Mouse (Mus musculus) hindbrain, embryonic 11.5 days (tissue): ENCODE data around the gene Gmppa. TPM values are rescaled to one million over a fixed set of nuclear protein-coding genes. Genes with fewer than 3 reads are reported as not detected.
A peak's percentile ranks its signal among the peaks of the same experiment; 100 is the strongest.

Experiments used
- ATAC-seq: fragments of 200-750 bp; cut with Nextera tagmentation; 2 replicates; pipeline ENCODE4 v1.8.0; 2017; ENCODE audit warnings: mild to moderate bottlenecking, moderate TSS enrichment, moderate library complexity; ENCODE audit not compliant: low FRiP score
- DNase-seq: peaks from one replicate; pipeline ENCODE4 v3.0.0-alpha.2; 2015; ENCODE audit warnings: low spot score
- H3K27ac ChIP-seq: fragments of 300-500 bp; sonication (generic); 2 replicates; pipeline ENCODE4 v1.5.1; 2014; ENCODE audit warnings: mild to moderate bottlenecking, low read depth, low read length
- H3K27me3 ChIP-seq: fragments of 300-500 bp; sonication (generic); 2 replicates; pipeline ENCODE4 v1.6.1; 2014; ENCODE audit warnings: mild to moderate bottlenecking, low read length, moderate library complexity, mixed read lengths; ENCODE audit not compliant: control insufficient read depth, insufficient read depth
- H3K36me3 ChIP-seq: fragments of 300-500 bp; sonication (generic); 2 replicates; pipeline ENCODE4 v1.6.1; 2014; ENCODE audit warnings: mild to moderate bottlenecking, low read length, moderate library complexity, mixed read lengths; ENCODE audit not compliant: control insufficient read depth, insufficient read depth
- H3K4me1 ChIP-seq: fragments of 300-500 bp; sonication (generic); replicated peaks from 2 replicates; pipeline ENCODE4 v1.6.1; 2014; ENCODE audit warnings: low read length, mixed read lengths; ENCODE audit not compliant: control insufficient read depth, insufficient read depth
- H3K4me2 ChIP-seq: fragments of 300-500 bp; sonication (generic); replicated peaks from 2 replicates; pipeline ENCODE4 v1.6.1; 2014; ENCODE audit warnings: mild to moderate bottlenecking, low read depth, low read length
- H3K4me3 ChIP-seq: fragments of 300-500 bp; sonication (generic); 2 replicates; pipeline ENCODE4 v1.5.1; 2014; ENCODE audit warnings: low read depth, low read length
- H3K9ac ChIP-seq: fragments of 300-500 bp; sonication (generic); 2 replicates; pipeline ENCODE4 v1.6.1; 2014; ENCODE audit warnings: low read depth, low read length
- H3K9me3 ChIP-seq: fragments of 300-500 bp; sonication (generic); 2 replicates; pipeline ENCODE4 v1.6.1; 2016; ENCODE audit warnings: low read length; ENCODE audit not compliant: control insufficient read depth
- WGBS: fragments of 180-500 bp; shearing (Covaris S2); extraction: QIAGEN DNeasy Blood & Tissue Kit; methylation state at CpG from one replicate; pipeline ENCODE4 v1.1.7; 2014; 5-methylcytosine and 5-hydroxymethylcytosine counted together
- polyA plus RNA-seq: library from polyadenylated mRNA; unstranded; fragments of >200 nt; fragmentation: Nextera tagmentation; extraction: Ambion mirVana; gene quantifications from 2 replicates; pipeline ENCODE4 v1.2.1, GENCODE M21; 2014

The Gmppa gene
- polyA plus RNA-seq, 1 experiment from 2014 or later: 56.3 TPM

DNA sequence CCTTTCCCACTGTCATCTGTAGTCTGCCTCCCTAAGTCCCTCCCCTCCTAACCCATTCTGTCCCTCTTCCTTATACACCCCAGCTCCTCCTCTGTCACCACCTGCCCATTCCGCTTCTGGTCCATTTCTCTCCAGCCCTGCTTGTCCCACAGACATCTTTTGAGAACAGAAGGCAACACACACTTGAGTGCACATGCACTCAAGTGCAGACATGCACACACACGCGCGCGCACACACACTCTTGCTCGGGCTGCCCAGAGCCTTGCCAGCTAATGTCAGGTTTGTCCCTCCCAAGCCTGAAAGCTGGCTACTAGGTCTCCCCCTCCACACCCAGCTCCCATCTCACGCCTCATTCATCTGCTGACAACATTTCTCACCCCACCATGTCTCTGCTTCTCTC, 4.9 kb downstream of the Gmppa start:
- H3K4me1 ChIP-seq: peaks cover 23% of the 10 kb centered on the region
- H3K4me3 ChIP-seq: no peak overlapping the region
- H3K4me2 ChIP-seq: no peak overlapping the region
- no peak for DNase-seq
- H3K9ac ChIP-seq: no peak overlapping the region
- no peak overlapping the region for H3K27ac ChIP-seq
- no peaks in the 10 kb centered on the region for H3K9me3 ChIP-seq
- ATAC-seq: no peak
- H3K36me3 ChIP-seq: no peaks in the 10 kb centered on the region
- 92% methylated on average over 7 of the region's 7 CpGs for WGBS
- no peaks in the 10 kb centered on the region for H3K27me3 ChIP-seq

DNA sequence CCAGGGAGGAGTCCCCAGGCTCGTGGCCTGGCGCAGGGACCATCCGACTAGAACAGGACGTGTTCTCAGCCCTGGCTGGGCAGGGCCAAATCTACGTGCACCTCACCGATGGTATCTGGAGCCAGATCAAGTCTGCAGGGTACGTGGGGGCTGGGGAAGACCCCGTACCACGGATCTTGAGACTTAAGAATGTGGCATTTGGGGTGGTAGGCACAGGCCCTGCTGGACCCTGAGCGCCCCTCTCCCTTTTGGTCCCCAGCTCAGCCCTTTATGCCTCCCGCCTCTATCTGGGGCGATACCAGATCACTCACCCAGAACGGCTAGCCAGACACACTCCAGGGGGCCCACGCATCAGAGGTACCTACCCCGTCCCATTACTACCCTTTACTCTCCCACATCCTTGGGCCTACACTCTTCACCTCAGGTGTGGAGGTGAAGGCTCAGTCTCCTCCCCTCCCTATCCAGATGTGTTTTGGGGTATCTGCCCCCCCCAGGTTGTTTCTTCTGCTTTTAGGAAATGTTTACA, 5.8 kb downstream of the Gmppa start:
- DNase-seq (no peak), ATAC-seq (no peak)
- Histone ChIP-seq H3K27me3 (no peaks in the 10 kb centered on the region; the same call in 1 of the 2 replicates), H3K4me1 (peaks cover 28% of the 10 kb centered on the region), H3K9ac (no peak overlapping the region), H3K36me3 (no peaks in the 10 kb centered on the region), H3K4me3 (no peak overlapping the region), H3K4me2 (no peak overlapping the region), H3K27ac (no peak overlapping the region), H3K9me3 (no peaks in the 10 kb centered on the region)
- 84% methylated on average over 15 of the region's 15 CpGs for WGBS

DNA sequence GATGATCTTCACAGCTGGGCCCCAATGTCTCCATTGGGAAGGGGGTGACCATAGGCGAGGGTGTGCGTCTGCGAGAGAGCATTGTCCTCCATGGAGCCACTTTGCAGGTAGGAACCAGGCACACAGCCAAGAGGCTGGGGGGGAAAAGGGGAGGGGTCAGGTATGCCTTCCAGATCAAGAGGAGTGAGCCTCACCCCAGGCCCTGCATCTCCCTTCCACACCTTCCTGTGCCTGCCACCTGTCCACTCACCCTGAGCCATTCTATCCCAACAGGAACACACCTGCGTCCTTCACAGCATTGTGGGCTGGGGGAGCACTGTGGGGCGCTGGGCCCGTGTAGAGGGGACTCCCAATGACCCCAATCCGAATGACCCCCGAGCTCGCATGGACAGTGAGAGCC, 6.4 kb downstream of the Gmppa start:
- no peaks in the 10 kb centered on the region for H3K36me3 ChIP-seq
- H3K9me3 ChIP-seq: no peaks in the 10 kb centered on the region
- no peak overlapping the region for H3K4me3 ChIP-seq
- peaks cover 32% of the 10 kb centered on the region for H3K4me1 ChIP-seq
- 78% methylated on average over 9 of the region's 9 CpGs for WGBS
- no peak overlapping the region for H3K4me2 ChIP-seq
- H3K27me3 ChIP-seq: no peaks in the 10 kb centered on the region; the same call in 1 of the 2 replicates
- no peak overlapping the region for H3K9ac ChIP-seq
- ATAC-seq (no peak), DNase-seq (no peak)
- H3K27ac ChIP-seq: peak overlapping the region; percentile 90

DNA sequence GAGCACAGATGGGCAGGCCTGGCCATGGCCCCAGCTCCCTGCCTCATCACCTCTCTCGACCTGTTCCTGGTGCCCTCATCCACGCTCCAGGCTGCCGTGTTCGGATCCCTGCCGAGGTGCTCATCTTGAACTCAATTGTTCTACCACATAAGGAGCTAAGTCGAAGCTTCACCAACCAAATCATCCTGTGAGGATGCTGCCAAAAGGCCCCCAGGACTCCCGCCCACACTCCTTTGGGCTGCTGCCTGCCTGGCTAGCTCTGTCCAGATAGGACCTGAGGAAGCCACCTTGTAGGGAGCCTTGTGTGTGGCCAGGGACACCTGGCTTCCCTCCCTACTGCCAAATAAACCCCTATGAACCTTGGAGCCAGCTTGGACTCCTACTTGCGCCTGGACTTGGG, 7.1 kb downstream of the Gmppa start:
- Histone ChIP-seq H3K4me2 (no peak overlapping the region), H3K9me3 (no peaks in the 10 kb centered on the region), H3K36me3 (no peaks in the 10 kb centered on the region), H3K9ac (no peak overlapping the region), H3K4me3 (no peak overlapping the region), H3K27ac (peak overlapping the region; percentile 90), H3K4me1 (peaks cover 38% of the 10 kb centered on the region), H3K27me3 (no peaks in the 10 kb centered on the region; the same call in 1 of the 2 replicates)
- ATAC-seq (no peak), DNase-seq (no peak)
- WGBS: 38% methylated on average over 8 of the region's 8 CpGs

DNA sequence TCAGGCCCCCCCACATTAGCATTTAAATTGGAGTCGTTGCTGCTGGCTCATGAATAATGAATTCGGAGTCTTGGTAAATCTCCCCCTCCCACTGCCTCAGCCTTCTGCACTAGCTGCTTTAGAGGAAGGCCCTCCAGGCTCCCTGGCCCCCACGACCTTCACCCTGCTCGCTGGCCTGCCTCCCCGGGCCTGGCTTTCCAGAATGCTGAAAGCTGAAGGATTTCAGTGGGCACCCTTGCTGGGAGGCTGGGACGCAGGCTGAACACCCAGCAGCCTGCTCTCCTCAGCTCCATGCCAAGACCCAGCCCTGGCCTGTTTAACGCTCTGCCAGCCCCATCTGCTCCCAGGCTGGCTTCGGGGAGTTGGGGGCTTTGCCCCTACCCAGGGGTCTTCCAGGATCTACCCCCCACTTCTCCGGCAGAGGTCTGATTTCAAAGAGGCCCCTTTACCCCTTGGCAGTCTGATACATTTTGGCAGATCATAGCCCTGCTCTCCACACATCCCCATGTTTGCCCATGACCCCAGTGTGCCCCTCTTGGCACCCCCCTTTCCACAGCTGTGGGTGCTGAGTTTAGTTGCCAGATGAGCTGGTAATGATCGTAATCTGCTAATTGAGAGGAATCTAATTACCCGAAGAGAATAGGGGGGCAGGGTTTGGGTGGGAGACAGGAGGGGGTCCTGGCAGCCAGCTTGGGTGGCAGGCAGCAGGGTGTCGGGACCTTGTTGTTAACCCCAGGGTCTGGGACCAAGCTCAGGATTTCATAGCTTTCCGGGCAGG, 7.7 kb downstream of the Gmppa start:
- H3K9me3 ChIP-seq: no peaks in the 10 kb centered on the region
- no peaks in the 10 kb centered on the region for H3K36me3 ChIP-seq
- DNase-seq (no peak), ATAC-seq (no peak)
- peaks cover 2% of the 10 kb centered on the region; the same call in 1 of the 2 replicates for H3K27me3 ChIP-seq
- peaks cover 44% of the 10 kb centered on the region for H3K4me1 ChIP-seq
- WGBS: 17% methylated on average over 13 of the region's 13 CpGs
- H3K9ac ChIP-seq: peak overlapping the region; percentile 32; the same call in 1 of the 2 replicates
- peak overlapping the region; percentile 90 for H3K27ac ChIP-seq
- no peak overlapping the region for H3K4me3 ChIP-seq
- peak overlapping the region; percentile 8; the same call in 1 of the 2 replicates for H3K4me2 ChIP-seq

DNA sequence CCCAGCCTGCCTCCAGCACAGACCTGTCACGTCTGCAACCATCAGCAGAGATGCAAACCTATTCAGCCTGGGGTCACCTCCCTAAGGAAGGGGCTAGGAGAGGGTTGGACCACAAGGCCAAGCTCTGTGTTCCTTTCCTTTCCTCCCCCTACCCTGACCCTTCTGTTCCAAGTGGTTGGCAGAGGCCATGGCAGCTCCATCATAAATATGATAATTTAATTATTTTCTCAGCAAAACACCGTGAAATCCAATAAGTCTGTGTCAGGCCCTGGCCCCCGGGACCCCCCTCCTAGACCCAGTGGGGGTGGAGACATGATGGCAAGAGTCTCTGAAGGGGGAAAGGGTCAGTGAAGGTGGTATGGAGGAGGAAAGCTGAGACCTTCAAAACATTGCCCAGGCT, 8.5 kb downstream of the Gmppa start:
- no peak overlapping the region for H3K4me3 ChIP-seq
- H3K27me3 ChIP-seq: peaks cover 8% of the 10 kb centered on the region
- peak overlapping the region; percentile 90 for H3K27ac ChIP-seq
- ATAC-seq: peak; percentile 53
- no peaks in the 10 kb centered on the region for H3K9me3 ChIP-seq
- WGBS: 15% methylated on average over 3 of the region's 3 CpGs
- no peak overlapping the region for H3K9ac ChIP-seq
- H3K4me2 ChIP-seq: no peak overlapping the region; the same call in 1 of the 2 replicates
- peaks cover 49% of the 10 kb centered on the region for H3K4me1 ChIP-seq
- peak; percentile 55 for DNase-seq
- no peaks in the 10 kb centered on the region for H3K36me3 ChIP-seq

DNA sequence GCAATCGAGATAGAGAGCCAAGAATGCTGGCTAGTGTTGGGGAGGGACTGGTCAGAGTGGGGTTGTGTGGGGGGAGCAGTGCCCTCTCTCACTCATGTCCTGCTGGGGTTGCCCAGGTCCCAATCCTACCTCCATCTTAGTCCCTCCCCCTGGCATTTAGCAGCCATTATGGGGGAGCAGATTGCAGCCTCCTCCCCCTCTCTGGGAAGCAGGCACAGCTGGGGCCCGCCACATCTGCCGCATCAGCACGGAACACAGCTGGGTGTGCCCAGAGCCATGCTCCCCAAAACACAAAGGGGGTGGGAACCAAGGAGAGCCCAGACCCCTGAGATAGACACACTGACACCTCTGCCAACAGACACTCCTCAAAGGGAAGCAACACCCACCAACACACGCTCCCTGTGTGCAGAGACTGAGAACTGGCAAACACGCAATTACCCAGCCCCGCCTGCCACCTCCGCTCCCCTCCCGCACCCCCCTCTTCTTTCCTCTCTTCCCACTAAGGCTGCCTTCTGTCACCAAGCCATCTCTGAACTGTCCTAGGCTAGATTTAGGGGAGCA, 9.5 kb downstream of the Gmppa start:
- Histone ChIP-seq H3K27ac (peak overlapping the region; percentile 90), H3K27me3 (peaks cover 17% of the 10 kb centered on the region), H3K4me2 (no peak overlapping the region; the same call in 1 of the 2 replicates), H3K36me3 (no peaks in the 10 kb centered on the region; the same call in 1 of the 2 replicates), H3K9ac (peak overlapping the region; percentile 25), H3K9me3 (no peaks in the 10 kb centered on the region), H3K4me3 (no peak overlapping the region), H3K4me1 (peaks cover 54% of the 10 kb centered on the region)
- WGBS: 19% methylated on average over 8 of the region's 9 CpGs
- DNase-seq (peak; percentile 39), ATAC-seq (no peak)

DNA sequence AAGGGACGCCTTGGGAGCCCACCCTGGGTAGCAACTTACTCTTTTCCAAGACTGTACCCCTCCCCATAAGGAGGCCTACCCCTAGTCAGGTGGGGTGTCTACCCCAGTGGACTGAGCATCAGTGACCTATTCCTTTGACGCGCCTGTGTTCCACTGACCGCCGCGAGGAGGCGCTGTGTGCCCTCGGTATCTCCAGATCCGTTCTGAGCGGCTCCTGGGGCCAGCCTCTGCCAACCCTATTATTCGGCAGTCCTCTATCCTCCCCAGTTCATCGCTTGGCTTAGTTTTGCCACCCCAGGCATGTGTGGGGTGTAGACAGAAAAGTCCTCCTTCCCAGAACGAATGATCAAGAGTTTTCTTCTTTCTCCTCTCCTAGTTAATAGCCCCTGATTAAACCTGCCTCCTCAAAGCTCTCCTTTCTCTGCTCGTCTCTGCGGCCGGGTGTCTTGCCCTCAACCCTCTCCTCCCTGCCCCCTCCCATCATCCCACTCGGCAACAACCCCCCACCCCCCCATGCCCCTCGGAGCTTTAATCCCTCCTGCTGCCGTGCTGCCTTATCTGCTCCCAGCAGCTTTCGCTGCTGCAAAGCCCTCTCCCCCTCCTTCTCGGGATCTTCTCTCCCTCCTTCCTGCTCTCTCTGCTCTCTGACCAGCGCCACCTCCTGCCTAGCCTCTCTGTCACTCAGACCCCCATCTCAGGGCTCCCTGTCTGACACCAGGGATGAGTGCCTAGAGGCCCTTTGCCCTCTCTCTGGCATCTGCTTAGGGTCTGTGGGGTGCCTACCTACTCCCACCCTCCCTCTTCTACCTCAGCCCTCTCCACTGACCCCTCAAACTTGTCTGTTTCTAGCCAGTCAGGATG, 10.3 kb downstream of the Gmppa start:
- Histone ChIP-seq H3K4me1 (peaks cover 62% of the 10 kb centered on the region), H3K4me3 (peak overlapping the region; percentile 17), H3K9me3 (no peaks in the 10 kb centered on the region), H3K27me3 (peaks cover 24% of the 10 kb centered on the region), H3K27ac (peak overlapping the region; percentile 90), H3K4me2 (peak overlapping the region; percentile 32), H3K9ac (peak overlapping the region; percentile 25; the same call in 1 of the 2 replicates), H3K36me3 (peaks cover 2% of the 10 kb centered on the region; the same call in 1 of the 2 replicates)
- under 1% methylated on average over 22 of the region's 22 CpGs for WGBS
- peak; percentile 6 for ATAC-seq
- DNase-seq: peak; percentile 91
